13 mouse cellular contexts compared by ENCODE assay signal in genomic region chr4:40544056-40544455, GRCm38 (mm10).
A peak's percentile ranks its signal among the peaks of the same experiment; 100 is the strongest.
DNase-seq lines count a peak whose midpoint lies in the region; ATAC-seq and TF ChIP-seq lines count a peak whose summit lies in the region.
"Had no signal": no experiment of that assay in that cellular context is flagged by ENCODE, and none has a peak within 500 bp of the region (broad histone marks: within the 10 kb centered on the region; RNA-seq: fewer than 3 reads in every experiment).

No protein-coding gene starts in this region.

- no peak for TF ChIP-seq CTCF in lung, embryonic 14.5 days (IDR thresholded peaks at IDR 0.05; ENCODE audit: low read depth)
- TF ChIP-seq CTCF in lung, adult 2 months (IDR thresholded peaks at IDR 0.05; ENCODE audit: insufficient read depth, low read length) = no peak
- no peak for TF ChIP-seq CTCF in brain, embryonic 14.5 days (IDR thresholded peaks at IDR 0.05; ENCODE audit: borderline replicate concordance, extremely low read depth, insufficient read depth, insufficient read length)

- ATAC-seq in lung, embryonic 14.5 days (ENCODE audit: insufficient read depth) = peak; percentile 77
- peak; percentile 72 for ATAC-seq in heart, embryonic 16.5 days (replicated peaks; ENCODE audit: extremely low read depth, insufficient read depth, low FRiP score)
- ATAC-seq: midbrain, embryonic 15.5 days had no signal

- H3K4me2 ChIP-seq in lung, embryonic 14.5 days = no peak overlapping the region
- peak overlapping the region; percentile 1; the same call in 1 of the 2 replicates for H3K4me2 ChIP-seq in heart, embryonic 16.5 days (ENCODE audit: low read depth, low read length)
- H3K4me2 ChIP-seq: hindbrain, embryonic 13.5 days; liver, embryonic 15.5 days; midbrain, embryonic 15.5 days had no signal

- H3K9me3 ChIP-seq in lung, embryonic 14.5 days (ENCODE audit: low read depth, low read length) = no peaks in the 10 kb centered on the region
- H3K9me3 ChIP-seq in heart, embryonic 16.5 days (replicated peaks; ENCODE audit: control insufficient read depth, low read length) = no peaks in the 10 kb centered on the region
- H3K9me3 ChIP-seq: liver, embryonic 15.5 days; midbrain, embryonic 15.5 days had no signal

- no peaks in the 10 kb centered on the region for H3K36me3 ChIP-seq in lung, embryonic 14.5 days (ENCODE audit: insufficient read depth)
- no peaks in the 10 kb centered on the region for H3K36me3 ChIP-seq in heart, embryonic 16.5 days (ENCODE audit: control insufficient read depth, insufficient read depth)
- H3K36me3 ChIP-seq: hindbrain, embryonic 13.5 days; liver, embryonic 15.5 days; midbrain, embryonic 15.5 days had no signal

- intact Hi-C loops in heart, postnatal 25 days (cut with DNase I) = no loop called here

- no peak overlapping the region for H3K4me3 ChIP-seq in lung, embryonic 14.5 days (ENCODE audit: low read depth, low read length)
- no peak overlapping the region for H3K4me3 ChIP-seq in lung, adult 2 months (replicated peaks; ENCODE audit: extremely low read depth, low read depth, low read length)
- H3K4me3 ChIP-seq in heart, embryonic 16.5 days (ENCODE audit: low read length) = no peak overlapping the region
- H3K4me3 ChIP-seq: hindbrain, embryonic 13.5 days; liver, embryonic 15.5 days; midbrain, embryonic 15.5 days had no signal

- WGBS in lung, embryonic 14.5 days = 17% methylated on average over 4 of the region's 4 CpGs
- 27% methylated on average over 4 of the region's 4 CpGs for WGBS in lung, adult 2 months
- WGBS in heart, embryonic 16.5 days = 21% methylated on average over 4 of the region's 4 CpGs

- H3K9ac ChIP-seq in lung, embryonic 14.5 days = no peak overlapping the region
- H3K9ac ChIP-seq in heart, embryonic 16.5 days (ENCODE audit: low read length) = no peak overlapping the region
- H3K9ac ChIP-seq: hindbrain, embryonic 13.5 days; liver, embryonic 15.5 days; midbrain, embryonic 15.5 days had no signal

- H3K27ac ChIP-seq in lung, embryonic 14.5 days (ENCODE audit: low read depth) = no peak overlapping the region
- H3K27ac ChIP-seq in heart, embryonic 16.5 days (ENCODE audit: low read length) = peak overlapping the region; percentile 62; the same call in 1 of the 2 replicates
- H3K27ac ChIP-seq: hindbrain, embryonic 13.5 days; liver, embryonic 15.5 days; midbrain, embryonic 15.5 days had no signal

- H3K4me1 ChIP-seq in lung, embryonic 14.5 days (ENCODE audit: insufficient read depth) = peaks cover 3% of the 10 kb centered on the region; the same call in 1 of the 2 replicates
- H3K4me1 ChIP-seq in lung, adult 2 months (ENCODE audit: control insufficient read depth, insufficient read depth, low read length) = no peaks in the 10 kb centered on the region
- peaks cover 20% of the 10 kb centered on the region for H3K4me1 ChIP-seq in heart, embryonic 16.5 days (ENCODE audit: control insufficient read depth, insufficient read depth, low read length)
- H3K4me1 ChIP-seq: hindbrain, embryonic 13.5 days; liver, embryonic 15.5 days; midbrain, embryonic 15.5 days had no signal

- TF ChIP-seq POLR2A in lung, adult 2 months (IDR thresholded peaks at IDR 0.05; ENCODE audit: borderline replicate concordance, extremely low read depth, low read depth, low read length) = no peak
- no peak for TF ChIP-seq POLR2A in brain, embryonic 14.5 days (IDR thresholded peaks at IDR 0.05; ENCODE audit: borderline replicate concordance, extremely low read depth, insufficient read depth, insufficient read length, poor library complexity, severe bottlenecking)

- DNase-seq in heart, adult 11 months = peak; percentile 88
- DNase-seq in heart, postnatal 25 days (ENCODE audit: low spot score) = no peak
- peak; percentile 66 for DNase-seq in lung, embryonic 14.5 days
- DNase-seq in lung, adult 2 months = no peak
- DNase-seq in brain, embryonic 14.5 days (ENCODE audit: low read depth) = peak; percentile 39
- no peak for DNase-seq in adrenal gland, postnatal 36 days
- no peak for DNase-seq in layer of hippocampus, adult 9-11 months
- DNase-seq: cerebellum, postnatal 10 days; kidney, postnatal 36 days had no signal

- H3K27me3 ChIP-seq in lung, embryonic 14.5 days (ENCODE audit: insufficient read depth, low read length) = no peaks in the 10 kb centered on the region
- no peaks in the 10 kb centered on the region for H3K27me3 ChIP-seq in heart, embryonic 16.5 days (ENCODE audit: control insufficient read depth, insufficient read depth, low read length)
- H3K27me3 ChIP-seq: hindbrain, embryonic 13.5 days; liver, embryonic 15.5 days; midbrain, embryonic 15.5 days had no signal

Comparison
In these comparisons a context has a peak if more than half of its experiments do, and no peak if none do; other contexts are left out.
1. DNase-seq: peak in heart, adult 11 months (single experiment), lung, embryonic 14.5 days (single experiment) and brain, embryonic 14.5 days (single experiment); none in heart, postnatal 25 days (single experiment), lung, adult 2 months (single experiment), adrenal gland, postnatal 36 days (0 of 2) and layer of hippocampus, adult 9-11 months (single experiment).